Mouse (Mus musculus) limb, embryonic 10.5 days (tissue): ENCODE data around the gene Dus1l. TPM values are rescaled to one million over a fixed set of nuclear protein-coding genes. Genes with fewer than 3 reads are reported as not detected.
"Not testable (repeated sequence)": the region's sequence is repeated elsewhere in the genome, so short reads cannot be mapped to it uniquely, and the experiment has no call there.

Source experiments
- DNase-seq: peaks from one replicate; pipeline ENCODE4 v3.0.0-alpha.2; 2017; ENCODE audit warnings: low spot score
- H3K27ac ChIP-seq: fragments of 300-500 bp; sonication (generic); 2 replicates; pipeline ENCODE4 v1.5.1; 2016; ENCODE audit warnings: mild to moderate bottlenecking
- H3K27me3 ChIP-seq: fragments of 300-500 bp; sonication (generic); 2 replicates; pipeline ENCODE4 v1.6.1; 2016; ENCODE audit warnings: low read depth, mild to moderate bottlenecking; ENCODE audit not compliant: poor library complexity, severe bottlenecking
- H3K36me3 ChIP-seq: fragments of 300-500 bp; sonication (generic); 2 replicates; pipeline ENCODE4 v1.6.1; 2016; ENCODE audit warnings: mild to moderate bottlenecking, moderate library complexity
- H3K4me1 ChIP-seq: fragments of 300-500 bp; sonication (generic); 2 replicates; pipeline ENCODE4 v1.6.1; 2016
- H3K4me3 ChIP-seq: fragments of 300-500 bp; sonication (generic); 2 replicates; pipeline ENCODE4 v1.5.1; 2016; ENCODE audit warnings: mild to moderate bottlenecking, moderate library complexity
- H3K9me3 ChIP-seq: fragments of 300-500 bp; sonication (generic); replicated peaks from 2 replicates; pipeline ENCODE4 v1.6.1; 2016; ENCODE audit warnings: mild to moderate bottlenecking
- WGBS: fragments of 180-500 bp; shearing (Covaris S2); methylation state at CpG from one replicate; pipeline ENCODE4 v1.1.7; 2016; 5-methylcytosine and 5-hydroxymethylcytosine counted together
- polyA plus RNA-seq: library from polyadenylated mRNA; unstranded; fragments of >200 nt; fragmentation: Nextera tagmentation; extraction: Ambion mirVana; gene quantifications from 2 replicates; pipeline ENCODE4 v1.2.1, GENCODE M21; 2016

The Dus1l gene
- polyA plus RNA-seq, 1 experiment from 2014 or later = 122 TPM

- DNase-seq = no peak
- Histone ChIP-seq H3K4me3 (no peak overlapping the region), H3K4me1 (peaks cover 1% of the 10 kb centered on the region), H3K27me3 (no peaks in the 10 kb centered on the region), H3K36me3 (peaks cover 58% of the 10 kb centered on the region), H3K27ac (no peak overlapping the region), H3K9me3 (no peaks in the 10 kb centered on the region)
- 85% methylated on average over 7 of the region's 7 CpGs for WGBS
Observed at GRCm38 (mm10) chr11:120805375-120806298, 9.4 kb upstream of the Dus1l start.

DNA sequence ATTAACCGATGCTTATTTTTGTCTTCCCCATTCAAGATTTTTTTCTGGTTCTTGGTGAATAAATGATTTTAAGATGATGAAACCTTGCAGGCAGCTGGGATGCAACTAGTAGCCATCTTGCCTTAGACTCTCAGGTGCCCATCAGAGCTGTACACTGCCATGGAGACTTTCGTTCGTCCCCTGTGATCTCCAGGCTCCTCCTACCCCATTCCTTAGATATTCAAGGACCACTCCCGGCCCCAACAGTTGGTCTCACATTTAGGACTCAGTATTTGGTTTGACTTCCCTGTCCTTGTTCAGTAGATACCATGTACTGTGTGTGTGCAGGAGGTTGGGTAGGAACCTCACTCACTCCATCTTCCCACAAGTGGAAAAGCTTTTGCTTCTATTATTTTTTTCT lies 8.6 kb upstream of the Dus1l start:
- WGBS = 81% methylated on average over 4 of the region's 4 CpGs
- peaks cover 10% of the 10 kb centered on the region for H3K4me1 ChIP-seq
- H3K27ac ChIP-seq = no peak overlapping the region
- no peak for DNase-seq
- no peak overlapping the region for H3K4me3 ChIP-seq
- no peaks in the 10 kb centered on the region for H3K27me3 ChIP-seq
- peaks cover 50% of the 10 kb centered on the region for H3K36me3 ChIP-seq
- no peaks in the 10 kb centered on the region for H3K9me3 ChIP-seq

DNA sequence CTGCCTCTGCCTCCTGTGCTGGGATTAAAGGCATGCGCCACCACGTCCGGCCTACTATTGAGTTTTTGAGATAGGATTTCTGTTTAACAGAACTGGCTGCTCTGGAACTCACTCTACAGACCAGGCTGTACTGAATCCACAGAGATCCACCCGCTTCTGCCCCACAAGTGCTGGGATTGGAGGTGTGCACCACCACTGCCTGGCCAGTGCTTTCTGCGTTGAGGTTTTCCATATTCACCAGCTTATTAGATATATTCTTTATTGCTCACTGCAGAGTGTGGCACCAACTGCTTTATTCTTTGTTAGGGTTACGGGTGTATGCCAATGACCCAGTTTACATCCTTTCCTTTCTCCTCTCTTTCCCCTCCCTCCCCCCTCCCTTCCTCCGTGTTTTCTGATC lies 8.1 kb upstream of the Dus1l start:
- Histone ChIP-seq H3K4me1 (peaks cover 11% of the 10 kb centered on the region), H3K27me3 (no peaks in the 10 kb centered on the region), H3K9me3 (no peaks in the 10 kb centered on the region), H3K27ac (no peak overlapping the region), H3K36me3 (peaks cover 45% of the 10 kb centered on the region), H3K4me3 (no peak overlapping the region)
- no peak for DNase-seq
- WGBS = 82% methylated on average over 7 of the region's 7 CpGs

DNA sequence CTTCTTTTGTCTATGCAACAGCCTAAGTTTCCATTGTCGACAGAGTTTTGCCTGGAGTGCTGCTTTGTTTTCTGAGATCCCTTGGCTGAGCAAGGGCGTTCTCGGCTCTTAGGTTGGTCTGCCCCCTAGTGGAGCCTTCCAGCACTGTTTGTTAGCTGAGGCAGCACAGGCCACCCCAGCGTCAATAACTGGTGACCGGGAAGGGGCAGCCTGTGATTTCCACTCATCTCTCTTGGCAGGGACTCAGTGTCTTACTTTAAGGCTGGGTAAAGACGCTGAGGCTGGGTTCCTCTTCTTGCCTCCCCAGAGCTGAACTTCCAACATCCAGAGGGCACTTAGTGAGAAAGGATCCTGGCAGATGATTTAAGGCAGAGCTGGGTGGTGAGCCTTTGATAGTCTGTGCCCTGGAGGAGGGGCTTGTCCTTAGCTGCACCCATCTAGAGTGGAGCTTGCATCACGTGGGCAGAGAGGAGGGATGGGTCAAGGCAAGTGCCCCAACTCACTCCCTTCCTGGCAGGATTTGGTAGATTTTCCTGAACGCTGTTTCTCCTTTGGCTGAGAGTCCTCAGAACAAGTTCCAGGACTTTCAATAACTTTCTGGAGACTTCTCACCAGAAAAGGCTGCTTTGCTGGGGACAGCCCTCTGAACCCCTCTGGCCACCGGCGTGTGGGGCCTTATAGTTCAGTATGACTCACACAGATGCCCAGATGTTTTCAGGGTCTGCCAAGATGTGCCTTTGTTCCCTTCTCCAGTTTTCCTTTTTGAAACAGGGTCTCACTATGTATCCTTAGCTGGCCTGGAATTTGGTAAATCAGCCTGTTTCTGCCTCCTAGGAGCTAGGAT lies 4.1 kb upstream of the Dus1l start:
- peak overlapping the region; percentile 77 for H3K27ac ChIP-seq
- DNase-seq = peak; percentile 91
- 13% methylated on average over 10 of the region's 10 CpGs for WGBS
- no peaks in the 10 kb centered on the region for H3K27me3 ChIP-seq
- H3K4me1 ChIP-seq = peaks cover 23% of the 10 kb centered on the region
- peak overlapping the region; percentile 32 for H3K4me3 ChIP-seq
- no peaks in the 10 kb centered on the region for H3K9me3 ChIP-seq
- H3K36me3 ChIP-seq = peaks cover 5% of the 10 kb centered on the region

DNA sequence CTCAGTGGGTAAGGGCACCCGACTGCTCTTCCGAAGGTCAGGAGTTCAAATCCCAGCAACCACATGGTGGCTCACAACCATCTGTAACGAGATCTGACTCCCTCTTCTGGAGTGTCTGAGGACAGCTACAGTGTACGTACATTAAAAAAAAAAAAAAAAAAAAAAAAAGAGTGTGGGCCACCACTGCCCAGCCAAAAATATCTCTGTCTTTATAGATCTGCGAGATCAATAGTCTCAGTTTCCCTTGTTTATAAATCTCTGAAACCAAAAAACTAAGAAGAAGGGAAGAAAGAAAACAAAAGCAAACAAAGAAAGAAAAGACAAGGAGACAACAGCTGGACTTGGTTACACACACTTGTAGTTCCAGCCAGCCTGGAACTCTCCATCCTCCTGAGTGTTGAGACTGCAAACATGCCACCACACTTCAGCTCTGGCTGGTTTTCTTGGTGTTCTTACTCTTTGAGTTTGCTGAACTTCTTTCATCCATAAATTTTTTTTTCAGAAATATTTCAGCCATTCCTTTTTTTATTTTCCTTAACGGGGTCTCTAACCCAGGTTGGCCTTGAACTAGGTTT lies 3.2 kb upstream of the Dus1l start:
- H3K4me3 ChIP-seq = peak overlapping the region; percentile 32
- DNase-seq = no peak
- WGBS = 77% methylated on average over 6 of the region's 6 CpGs
- no peaks in the 10 kb centered on the region for H3K9me3 ChIP-seq
- peak overlapping the region; percentile 77 for H3K27ac ChIP-seq
- H3K36me3 ChIP-seq = peaks cover 8% of the 10 kb centered on the region
- H3K27me3 ChIP-seq = no peaks in the 10 kb centered on the region
- H3K4me1 ChIP-seq = peaks cover 31% of the 10 kb centered on the region

DNA sequence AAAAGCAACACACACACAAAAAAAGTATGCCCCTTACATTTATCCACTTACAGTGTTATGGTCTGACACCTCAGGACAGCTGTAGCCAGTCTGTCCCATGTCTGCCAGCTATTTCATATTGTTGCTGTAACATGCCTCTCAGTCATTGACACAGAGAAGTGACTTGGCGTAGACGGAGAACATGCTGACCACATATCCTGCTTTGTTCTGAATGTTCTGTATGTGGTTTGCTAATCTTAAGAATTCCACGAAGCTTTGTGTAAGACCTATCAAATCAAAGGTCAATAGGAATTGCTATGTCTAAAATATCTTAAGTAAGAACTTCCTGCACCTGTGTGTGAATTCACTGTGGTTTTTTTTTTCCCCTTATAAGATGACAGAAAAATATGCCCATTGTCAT lies 2.0 kb upstream of the Dus1l start:
- 86% methylated on average over 3 of the region's 3 CpGs for WGBS

GRCm38 (mm10) chr11:120796614-120796946 lies 377 bp upstream of the Dus1l start:
- Histone ChIP-seq H3K4me1 (peaks cover 31% of the 10 kb centered on the region), H3K27me3 (no peaks in the 10 kb centered on the region), H3K27ac (peak overlapping the region; percentile 85), H3K9me3 (no peaks in the 10 kb centered on the region), H3K4me3 (peak overlapping the region; percentile 99), H3K36me3 (peaks cover 37% of the 10 kb centered on the region)
- DNase-seq = no peak
- WGBS = 37% methylated on average over 8 of the region's 8 CpGs

More for the DNA sequence above, 2.0 kb upstream of the Dus1l start:
- H3K4me3 ChIP-seq = no peak overlapping the region
- no peak overlapping the region for H3K27ac ChIP-seq
- H3K4me1 ChIP-seq = peaks cover 31% of the 10 kb centered on the region
- H3K27me3 ChIP-seq = no peaks in the 10 kb centered on the region
- DNase-seq = no peak
- H3K36me3 ChIP-seq = peaks cover 20% of the 10 kb centered on the region
- no peaks in the 10 kb centered on the region for H3K9me3 ChIP-seq

DNA sequence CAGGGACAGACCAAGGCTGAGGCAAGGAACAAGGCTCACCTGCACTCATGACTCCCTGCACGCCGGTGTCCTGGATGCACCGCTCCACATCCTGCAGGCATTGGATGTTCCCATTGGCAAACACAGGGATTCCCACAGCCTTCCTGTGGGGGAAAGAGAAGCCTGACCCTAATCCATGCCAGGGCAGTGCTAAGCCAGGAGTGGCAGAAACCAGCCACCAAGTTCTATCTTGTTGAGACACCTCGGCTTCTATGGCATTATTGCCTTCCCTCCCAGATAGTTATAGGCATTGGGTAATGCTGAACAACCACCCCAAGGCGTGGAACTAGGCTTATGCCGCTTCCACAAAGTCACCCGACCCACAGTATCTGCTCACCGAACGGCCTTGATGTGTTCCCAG lies 3.6 kb downstream of the Dus1l start:
- DNase-seq = no peak
- H3K4me3 ChIP-seq = no peak overlapping the region
- peaks cover 20% of the 10 kb centered on the region for H3K4me1 ChIP-seq
- peaks cover 74% of the 10 kb centered on the region for H3K36me3 ChIP-seq
- H3K27ac ChIP-seq = no peak overlapping the region
- no peaks in the 10 kb centered on the region for H3K27me3 ChIP-seq
- 94% methylated on average over 9 of the region's 9 CpGs for WGBS
- no peaks in the 10 kb centered on the region for H3K9me3 ChIP-seq

DNA sequence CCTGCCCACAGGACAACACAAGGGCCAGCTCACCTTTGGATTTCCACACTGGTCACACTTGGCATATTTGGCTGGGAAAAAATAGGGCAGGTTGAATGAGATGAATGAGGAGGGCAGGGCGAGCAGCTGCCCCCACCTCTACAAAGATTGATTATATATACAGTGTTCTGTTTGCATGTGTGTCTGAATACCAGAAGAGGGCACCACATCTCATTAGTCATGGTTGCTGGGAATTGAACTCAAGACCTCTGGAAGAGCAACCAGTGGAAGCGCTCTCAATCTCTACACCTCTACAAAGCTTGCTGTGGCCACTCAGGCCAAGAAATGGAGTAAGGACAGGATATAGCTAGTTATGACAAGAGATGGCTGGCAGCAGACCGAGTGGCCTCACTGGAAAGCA lies 6.4 kb downstream of the Dus1l start:
- Histone ChIP-seq H3K9me3 (no peaks in the 10 kb centered on the region), H3K4me1 (peaks cover 16% of the 10 kb centered on the region), H3K36me3 (peaks cover 95% of the 10 kb centered on the region), H3K4me3 (no peak overlapping the region), H3K27me3 (no peaks in the 10 kb centered on the region), H3K27ac (no peak overlapping the region)
- WGBS = 94% methylated on average over 3 of the region's 3 CpGs
- no peak for DNase-seq

GRCm38 (mm10) chr11:120789355-120789754 lies 6.8 kb downstream of the Dus1l start:
- no peaks in the 10 kb centered on the region for H3K9me3 ChIP-seq
- H3K4me3 ChIP-seq = no peak overlapping the region
- no peak for DNase-seq
- peaks cover 17% of the 10 kb centered on the region for H3K4me1 ChIP-seq
- 85% methylated on average over 4 of the region's 4 CpGs for WGBS
- no peaks in the 10 kb centered on the region for H3K27me3 ChIP-seq
- H3K27ac ChIP-seq = no peak overlapping the region
- peaks cover 91% of the 10 kb centered on the region for H3K36me3 ChIP-seq

DNA sequence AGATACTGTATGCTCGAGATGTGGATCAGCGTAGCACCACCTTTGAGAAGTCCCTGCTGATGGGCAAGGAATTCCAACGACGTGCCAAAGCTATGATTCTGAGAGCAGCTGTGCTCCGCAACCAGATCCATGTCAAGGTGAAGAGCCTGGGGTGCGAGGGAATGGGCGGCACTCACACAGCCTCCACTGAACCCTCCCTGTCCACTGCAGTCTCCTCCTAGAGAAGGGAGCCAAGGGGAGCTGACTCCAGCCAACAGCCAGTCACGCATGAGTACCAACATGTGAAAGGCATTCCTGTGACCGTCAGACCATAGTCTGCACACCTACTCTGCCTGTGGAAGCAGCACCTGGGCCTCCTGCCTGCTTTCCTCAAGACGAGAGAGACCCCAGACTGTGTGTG lies 7.7 kb downstream of the Dus1l start:
- Histone ChIP-seq H3K4me1 (peaks cover 19% of the 10 kb centered on the region), H3K36me3 (peaks cover 82% of the 10 kb centered on the region)
- WGBS = 89% methylated on average over 10 of the region's 10 CpGs
- not testable (repeated sequence) for H3K4me3 ChIP-seq, H3K27ac ChIP-seq, H3K9me3 ChIP-seq, DNase-seq, H3K27me3 ChIP-seq

- peaks cover 26% of the 10 kb centered on the region for H3K4me1 ChIP-seq
- H3K27ac ChIP-seq = peak overlapping the region; percentile 90; the same call in 1 of the 2 replicates
- WGBS = 35% methylated on average over 9 of the region's 9 CpGs
Observed at GRCm38 (mm10) chr11:120785145-120785544, 11.1 kb downstream of the Dus1l start.

More at GRCm38 (mm10) chr11:120785145-120785544, 11.1 kb downstream of the Dus1l start:
- peaks cover 21% of the 10 kb centered on the region for H3K27me3 ChIP-seq
- H3K36me3 ChIP-seq = peaks cover 67% of the 10 kb centered on the region
- no peak for DNase-seq
- peak overlapping the region; percentile 98 for H3K4me3 ChIP-seq
- no peaks in the 10 kb centered on the region for H3K9me3 ChIP-seq
